Mouse (Mus musculus): ENCODE results near the gene Elane. TPM values are rescaled to one million over a fixed set of nuclear protein-coding genes. Genes with fewer than 3 reads are reported as not detected.

The Elane gene
- polyA plus RNA-seq, 1 experiment from 2014 or later: 0.42 TPM

DNA sequence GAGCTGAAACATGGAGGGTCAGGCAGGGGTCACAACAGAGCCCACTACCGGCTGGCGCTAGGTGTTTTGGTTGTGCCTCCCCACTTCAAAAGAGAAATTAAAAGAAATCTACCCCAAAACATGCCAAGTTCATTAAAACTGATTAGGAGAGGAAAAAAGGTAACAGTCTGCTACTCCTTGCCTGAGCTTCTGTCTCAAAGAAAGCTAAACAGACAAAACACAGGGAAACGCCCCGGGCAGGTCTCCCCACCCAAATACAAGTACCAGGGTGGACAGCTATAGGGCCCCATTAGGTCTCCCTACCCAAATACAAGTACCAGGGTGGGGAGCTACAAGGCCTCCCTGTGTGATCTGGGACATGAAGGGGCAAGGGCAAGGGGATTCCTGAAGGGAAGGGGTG, 24.5 kb downstream of the Elane start, which contains the start of gene Gm26602:
Gm26602 (plus strand) TSS at position 301 of the 400 bp plus-strand sequence.
- 94% methylated on average over 4 of the region's 4 CpGs for WGBS
- no peak within 1 kb of the TSS for H3K9ac ChIP-seq (ENCODE audit: low read length)
- H3K36me3 ChIP-seq (ENCODE audit: control insufficient read depth, insufficient read depth, low read length): peaks cover 44% of the 10 kb centered on the region
- H3K27me3 ChIP-seq (ENCODE audit: control insufficient read depth, insufficient read depth, low read length): no peaks in the 10 kb centered on the region
- peaks cover 5 to 15% of the 10 kb centered on the region in 2 experiments; a peak in 3 of 4 replicates for H3K4me1 ChIP-seq (ENCODE audit: control insufficient read depth in 2 of 2, insufficient read depth in 2 of 2, low read length in 2 of 2)
- no peaks in the 10 kb centered on the region for H3K9me3 ChIP-seq (ENCODE audit: control insufficient read depth, low read length)
- H3K4me2 ChIP-seq (ENCODE audit: low read length): no peak within 1 kb of the TSS
- no peak for ATAC-seq (ENCODE audit: insufficient number of reproducible peaks, insufficient read depth, low FRiP score, low read depth)
- no peak within 1 kb of the TSS for H3K4me3 ChIP-seq (ENCODE audit: control insufficient read depth in 1 of 2, insufficient read depth in 1 of 2, low read depth in 1 of 2, low read length in 2 of 2)
- no peak within 1 kb of the TSS for H3K27ac ChIP-seq (replicated peaks in 1 of 2; ENCODE audit: control insufficient read depth in 1 of 2, insufficient read depth in 1 of 2, low read depth in 2 of 2, low read length in 2 of 2)

DNA sequence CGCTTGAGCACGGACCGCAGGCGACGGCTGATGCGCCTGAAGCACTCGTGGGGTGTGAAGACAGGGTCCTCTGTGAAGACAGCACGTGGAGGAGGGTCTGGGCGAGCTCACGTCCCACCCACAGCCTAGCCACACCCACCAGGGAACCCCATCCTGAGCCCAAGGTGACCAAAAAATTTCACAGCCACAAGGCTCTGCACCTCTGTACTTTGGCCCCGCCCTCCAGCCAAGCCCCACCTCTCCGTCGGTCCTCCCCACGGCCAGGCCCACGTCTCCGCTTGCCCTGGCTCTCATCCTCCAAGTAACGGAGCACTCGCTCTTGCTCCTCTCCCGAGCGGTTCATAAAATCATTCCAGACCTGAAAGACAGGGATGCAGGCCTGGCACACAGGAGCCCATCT, 26.4 kb downstream of the Elane start:
- no peak for ATAC-seq (ENCODE audit: insufficient number of reproducible peaks, insufficient read depth, low FRiP score, low read depth)
- 70% methylated on average over 20 of the region's 20 CpGs for WGBS

DNA sequence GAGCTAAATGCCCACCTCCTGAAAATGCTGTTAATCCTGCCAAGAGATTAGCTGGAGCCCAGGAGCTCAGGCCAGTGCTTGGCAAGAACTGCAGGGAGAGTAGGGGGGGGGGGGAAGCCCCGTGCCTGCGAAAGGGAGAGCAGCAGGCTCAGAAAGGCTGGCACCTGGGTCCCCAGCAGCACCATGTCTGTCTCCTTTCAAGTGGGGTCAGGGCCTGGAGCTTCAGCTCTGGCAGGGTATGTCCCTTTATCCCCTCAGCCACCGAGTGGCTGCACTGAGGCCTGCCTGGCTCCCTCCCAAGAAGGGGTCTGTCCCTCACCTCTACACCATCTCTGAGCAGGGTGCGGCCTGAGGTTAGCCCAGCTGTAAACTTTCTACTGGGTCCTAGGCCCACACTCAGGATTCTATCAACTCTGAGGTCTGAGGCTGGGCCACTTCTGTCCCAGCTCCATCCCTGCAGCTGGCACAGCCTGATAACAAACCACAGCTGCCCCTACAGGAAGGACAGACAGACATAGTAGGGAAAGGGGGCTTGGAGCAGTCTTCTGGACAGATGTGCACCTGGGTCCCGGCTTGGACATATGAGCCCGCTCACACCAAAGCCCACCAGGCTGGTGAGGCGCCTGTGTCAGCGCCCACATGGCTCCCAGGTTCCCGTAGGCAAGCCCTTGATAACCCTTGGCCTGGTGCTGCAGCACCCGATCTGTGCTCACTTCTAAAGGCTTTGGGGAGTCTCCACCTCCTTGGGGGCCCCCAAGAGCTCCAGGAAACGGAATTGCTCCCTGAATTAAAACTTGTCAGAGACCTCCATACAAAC, 28.3 kb downstream of the Elane start:
- Histone ChIP-seq H3K9me3 (ENCODE audit: control insufficient read depth, low read length) (no peaks in the 10 kb centered on the region), H3K36me3 (ENCODE audit: control insufficient read depth, insufficient read depth, low read length) (peaks cover 25% of the 10 kb centered on the region), H3K27ac (replicated peaks in 1 of 2; ENCODE audit: control insufficient read depth in 1 of 2, insufficient read depth in 1 of 2, low read depth in 2 of 2, low read length in 2 of 2) (no peak overlapping the region), H3K4me2 (ENCODE audit: low read length) (no peak overlapping the region), H3K27me3 (ENCODE audit: control insufficient read depth, insufficient read depth, low read length) (peaks cover 21% of the 10 kb centered on the region), H3K4me3 (ENCODE audit: control insufficient read depth in 1 of 2, insufficient read depth in 1 of 2, low read depth in 1 of 2, low read length in 2 of 2) (no peak overlapping the region), H3K9ac (ENCODE audit: low read length) (peak overlapping the region; percentile 21; the same call in 1 of the 2 replicates), H3K4me1 (ENCODE audit: control insufficient read depth in 2 of 2, insufficient read depth in 2 of 2, low read length in 2 of 2) (peaks cover 13 to 29% of the 10 kb centered on the region in 2 experiments)
- no peak for ATAC-seq (ENCODE audit: insufficient number of reproducible peaks, insufficient read depth, low FRiP score, low read depth)
- WGBS: 63% methylated on average over 11 of the region's 11 CpGs

More for the DNA sequence above, 26.4 kb downstream of the Elane start:
- no peak overlapping the region for H3K27ac ChIP-seq (replicated peaks in 1 of 2; ENCODE audit: control insufficient read depth in 1 of 2, insufficient read depth in 1 of 2, low read depth in 2 of 2, low read length in 2 of 2)
- no peak overlapping the region for H3K9ac ChIP-seq (ENCODE audit: low read length)
- peaks cover 26% of the 10 kb centered on the region for H3K36me3 ChIP-seq (ENCODE audit: control insufficient read depth, insufficient read depth, low read length)
- no peaks in the 10 kb centered on the region for H3K9me3 ChIP-seq (ENCODE audit: control insufficient read depth, low read length)
- no peak overlapping the region for H3K4me2 ChIP-seq (ENCODE audit: low read length)
- H3K27me3 ChIP-seq (ENCODE audit: control insufficient read depth, insufficient read depth, low read length): peaks cover 2% of the 10 kb centered on the region; the same call in 1 of the 2 replicates
- H3K4me1 ChIP-seq (ENCODE audit: control insufficient read depth in 2 of 2, insufficient read depth in 2 of 2, low read length in 2 of 2): peaks cover 9 to 25% of the 10 kb centered on the region in 2 experiments
- H3K4me3 ChIP-seq (ENCODE audit: control insufficient read depth in 1 of 2, insufficient read depth in 1 of 2, low read depth in 1 of 2, low read length in 2 of 2): no peak overlapping the region

- Histone ChIP-seq H3K4me2 (ENCODE audit: low read length) (no peak overlapping the region), H3K36me3 (ENCODE audit: control insufficient read depth, insufficient read depth, low read length) (peaks cover 23% of the 10 kb centered on the region), H3K27me3 (ENCODE audit: control insufficient read depth, insufficient read depth, low read length) (peaks cover 28% of the 10 kb centered on the region), H3K9ac (ENCODE audit: low read length) (peak overlapping the region; percentile 21; the same call in 1 of the 2 replicates), H3K9me3 (ENCODE audit: control insufficient read depth, low read length) (no peaks in the 10 kb centered on the region), H3K4me3 (ENCODE audit: control insufficient read depth in 1 of 2, insufficient read depth in 1 of 2, low read depth in 1 of 2, low read length in 2 of 2) (no peak overlapping the region), H3K27ac (replicated peaks in 1 of 2; ENCODE audit: control insufficient read depth in 1 of 2, insufficient read depth in 1 of 2, low read depth in 2 of 2, low read length in 2 of 2) (no peak overlapping the region), H3K4me1 (ENCODE audit: control insufficient read depth in 2 of 2, insufficient read depth in 2 of 2, low read length in 2 of 2) (peaks cover 13 to 26% of the 10 kb centered on the region in 2 experiments)
- no peak for ATAC-seq (ENCODE audit: insufficient number of reproducible peaks, insufficient read depth, low FRiP score, low read depth)
- WGBS: 74% methylated on average over 7 of the region's 7 CpGs
Observed at GRCm38 (mm10) chr10:79914948-79915596, 29.0 kb downstream of the Elane start.

DNA sequence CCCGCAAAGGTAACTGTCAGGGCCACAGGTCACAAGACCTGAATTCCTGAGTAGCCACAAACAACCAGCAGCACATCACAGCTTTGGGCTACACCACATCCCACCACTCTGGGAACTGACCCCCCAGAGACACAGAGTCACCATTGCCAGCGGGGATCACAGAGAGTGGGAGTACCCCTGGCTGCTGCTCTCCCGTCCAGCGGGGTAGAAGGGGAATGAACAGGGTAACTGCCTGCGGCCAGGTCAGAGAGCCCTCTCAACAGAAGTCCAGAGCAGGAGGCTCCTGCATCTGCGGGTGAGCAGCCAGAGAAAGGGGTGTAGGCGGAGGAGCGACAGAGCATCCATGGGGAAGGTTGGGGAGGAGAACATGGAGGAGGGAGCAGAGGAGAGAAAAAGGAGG, 30.0 kb downstream of the Elane start:
- Histone ChIP-seq H3K27me3 (ENCODE audit: control insufficient read depth, insufficient read depth, low read length) (peaks cover 38% of the 10 kb centered on the region), H3K9me3 (ENCODE audit: control insufficient read depth, low read length) (no peaks in the 10 kb centered on the region), H3K4me3 (ENCODE audit: control insufficient read depth in 1 of 2, insufficient read depth in 1 of 2, low read depth in 1 of 2, low read length in 2 of 2) (peak overlapping the region; percentile 58 to 77), H3K9ac (ENCODE audit: low read length) (peak overlapping the region; percentile 98), H3K4me1 (ENCODE audit: control insufficient read depth in 2 of 2, insufficient read depth in 2 of 2, low read length in 2 of 2) (peaks cover 13 to 33% of the 10 kb centered on the region in 2 experiments), H3K4me2 (ENCODE audit: low read length) (peak overlapping the region; percentile 87), H3K27ac (replicated peaks in 1 of 2; ENCODE audit: control insufficient read depth in 1 of 2, insufficient read depth in 1 of 2, low read depth in 2 of 2, low read length in 2 of 2) (peak overlapping the region in 1 of 2 experiments; percentile 69; a peak in 1 of 4 replicates), H3K36me3 (ENCODE audit: control insufficient read depth, insufficient read depth, low read length) (peaks cover 13% of the 10 kb centered on the region)
- 14% methylated on average over 8 of the region's 8 CpGs for WGBS
- ATAC-seq (ENCODE audit: insufficient number of reproducible peaks, insufficient read depth, low FRiP score, low read depth): no peak

GRCm38 (mm10) chr10:79916808-79917531, 30.9 kb downstream of the Elane start, which contains the start of gene Kiss1r:
TSS of gene Kiss1r (plus strand) at chr10:79916971.
- H3K4me1 ChIP-seq (ENCODE audit: control insufficient read depth in 2 of 2, insufficient read depth in 2 of 2, low read length in 2 of 2): peaks cover 13 to 38% of the 10 kb centered on the region in 2 experiments
- H3K27me3 ChIP-seq (ENCODE audit: control insufficient read depth, insufficient read depth, low read length): peaks cover 47% of the 10 kb centered on the region
- WGBS: 2% methylated on average over 42 of the region's 42 CpGs

DNA sequence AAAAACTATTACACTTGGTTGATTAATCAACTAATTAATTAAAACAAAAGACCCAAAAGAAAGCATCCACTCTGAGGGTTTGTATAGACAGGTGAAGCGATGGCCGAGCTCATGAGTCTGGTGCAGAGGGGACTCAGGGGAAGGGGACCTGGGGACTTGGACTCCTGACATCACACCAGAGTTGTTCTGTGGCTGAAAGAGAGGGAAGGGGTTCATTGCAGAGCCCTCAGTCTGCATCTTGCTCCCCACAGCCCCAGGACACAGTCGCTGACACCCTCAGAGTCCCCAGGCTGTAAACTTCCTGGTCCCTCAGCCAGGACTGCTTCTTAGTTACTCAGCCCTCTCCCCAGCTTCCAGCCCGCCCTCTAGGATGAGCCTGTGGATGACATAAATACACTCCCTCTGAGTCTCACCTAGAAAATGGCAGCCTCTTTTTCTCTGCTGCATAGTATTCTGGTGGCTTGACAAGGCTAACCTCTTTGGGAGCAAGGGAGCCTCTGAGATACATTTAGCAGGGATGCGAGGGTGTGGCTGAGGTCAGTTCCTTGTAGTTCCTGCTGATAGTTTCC, 31.6 kb downstream of the Elane start:
- WGBS: 63% methylated on average over 5 of the region's 5 CpGs
- no peak for ATAC-seq (ENCODE audit: insufficient number of reproducible peaks, insufficient read depth, low FRiP score, low read depth)

More at GRCm38 (mm10) chr10:79916808-79917531, 30.9 kb downstream of the Elane start, which contains the start of gene Kiss1r:
- Histone ChIP-seq H3K9ac (ENCODE audit: low read length) (peak within 1 kb of the TSS; percentile 98), H3K4me3 (ENCODE audit: control insufficient read depth in 1 of 2, insufficient read depth in 1 of 2, low read depth in 1 of 2, low read length in 2 of 2) (peak within 1 kb of the TSS; percentile 58 to 77), H3K27ac (replicated peaks in 1 of 2; ENCODE audit: control insufficient read depth in 1 of 2, insufficient read depth in 1 of 2, low read depth in 2 of 2, low read length in 2 of 2) (peak within 1 kb of the TSS in 1 of 2 experiments; percentile 69; a peak in 3 of 4 replicates), H3K36me3 (ENCODE audit: control insufficient read depth, insufficient read depth, low read length) (peaks cover 6% of the 10 kb centered on the region; the same call in 1 of the 2 replicates), H3K9me3 (ENCODE audit: control insufficient read depth, low read length) (no peaks in the 10 kb centered on the region), H3K4me2 (ENCODE audit: low read length) (peak within 1 kb of the TSS; percentile 87)
- ATAC-seq (ENCODE audit: insufficient number of reproducible peaks, insufficient read depth, low FRiP score, low read depth): peak; percentile 71

More for the DNA sequence above, 31.6 kb downstream of the Elane start:
- Histone ChIP-seq H3K4me3 (ENCODE audit: control insufficient read depth in 1 of 2, insufficient read depth in 1 of 2, low read depth in 1 of 2, low read length in 2 of 2) (peak overlapping the region in 1 of 2 experiments; percentile 77; a peak in 2 of 4 replicates), H3K27me3 (ENCODE audit: control insufficient read depth, insufficient read depth, low read length) (peaks cover 54% of the 10 kb centered on the region), H3K4me2 (ENCODE audit: low read length) (peak overlapping the region; percentile 87), H3K4me1 (ENCODE audit: control insufficient read depth in 2 of 2, insufficient read depth in 2 of 2, low read length in 2 of 2) (peaks cover 13 to 38% of the 10 kb centered on the region in 2 experiments), H3K36me3 (ENCODE audit: control insufficient read depth, insufficient read depth, low read length) (0 out of 2 replicates have a peak, but pooled peaks cover under 1% of the 10 kb centered on the region), H3K27ac (replicated peaks in 1 of 2; ENCODE audit: control insufficient read depth in 1 of 2, insufficient read depth in 1 of 2, low read depth in 2 of 2, low read length in 2 of 2) (no peak overlapping the region), H3K9ac (ENCODE audit: low read length) (peak overlapping the region; percentile 98), H3K9me3 (ENCODE audit: control insufficient read depth, low read length) (no peaks in the 10 kb centered on the region)
